Mouse (Mus musculus): ENCODE data around the gene Cit.
A peak's percentile ranks its signal among the peaks of the same experiment; 100 is the strongest.
"Not testable (repeated sequence)": the region's sequence is repeated elsewhere in the genome, so short reads cannot be mapped to it uniquely, and the experiment has no call there.

The Cit gene

DNA sequence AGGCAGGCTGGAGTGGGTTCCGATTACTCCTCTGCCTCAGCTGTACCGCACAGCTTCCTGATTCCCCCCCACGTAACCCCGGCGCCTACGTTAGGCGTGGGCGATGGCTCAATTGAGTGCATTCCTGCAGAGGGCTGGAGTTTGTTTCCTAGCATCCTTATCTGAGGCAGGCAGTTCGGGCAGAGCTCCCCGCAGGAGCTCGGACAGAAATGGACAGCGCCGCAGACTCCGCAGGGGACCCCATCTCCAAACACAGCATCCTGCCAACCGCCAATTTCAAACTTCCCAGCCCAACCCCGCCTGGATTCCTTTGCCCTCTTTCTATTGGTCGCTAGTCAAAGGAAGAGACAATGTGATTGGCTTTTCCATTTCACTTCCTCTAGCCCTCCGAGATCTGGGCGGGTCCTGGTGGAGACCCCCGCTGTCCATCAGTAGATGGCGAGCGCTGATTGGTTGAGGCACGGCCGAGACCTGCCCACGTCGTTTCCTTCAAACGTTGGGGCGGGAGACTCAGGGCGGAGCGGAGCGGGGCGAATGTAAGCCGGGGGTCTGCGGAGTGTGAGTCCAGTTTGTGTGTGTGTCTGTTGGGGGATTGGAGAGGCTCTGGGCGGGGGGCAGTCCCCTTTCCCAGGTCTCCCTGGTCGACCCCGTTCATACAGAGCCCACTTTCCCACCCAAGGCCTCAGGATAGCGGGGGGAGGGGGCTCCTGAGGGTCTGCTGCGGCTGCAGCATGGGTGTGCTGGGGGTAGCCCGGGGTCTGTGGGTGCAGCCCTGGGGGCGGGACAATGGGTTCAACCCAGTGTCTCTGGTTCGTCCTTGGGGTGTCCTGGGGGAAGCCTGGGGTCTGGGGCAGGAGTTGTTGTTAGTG lies at the start of gene Cit:
Cit (plus strand) TSS at position 513 of the 869 bp plus-strand sequence.
- DNase-seq (ENCODE audit: low spot score in 2 of 2) = peak; percentile 81 to 89

DNA sequence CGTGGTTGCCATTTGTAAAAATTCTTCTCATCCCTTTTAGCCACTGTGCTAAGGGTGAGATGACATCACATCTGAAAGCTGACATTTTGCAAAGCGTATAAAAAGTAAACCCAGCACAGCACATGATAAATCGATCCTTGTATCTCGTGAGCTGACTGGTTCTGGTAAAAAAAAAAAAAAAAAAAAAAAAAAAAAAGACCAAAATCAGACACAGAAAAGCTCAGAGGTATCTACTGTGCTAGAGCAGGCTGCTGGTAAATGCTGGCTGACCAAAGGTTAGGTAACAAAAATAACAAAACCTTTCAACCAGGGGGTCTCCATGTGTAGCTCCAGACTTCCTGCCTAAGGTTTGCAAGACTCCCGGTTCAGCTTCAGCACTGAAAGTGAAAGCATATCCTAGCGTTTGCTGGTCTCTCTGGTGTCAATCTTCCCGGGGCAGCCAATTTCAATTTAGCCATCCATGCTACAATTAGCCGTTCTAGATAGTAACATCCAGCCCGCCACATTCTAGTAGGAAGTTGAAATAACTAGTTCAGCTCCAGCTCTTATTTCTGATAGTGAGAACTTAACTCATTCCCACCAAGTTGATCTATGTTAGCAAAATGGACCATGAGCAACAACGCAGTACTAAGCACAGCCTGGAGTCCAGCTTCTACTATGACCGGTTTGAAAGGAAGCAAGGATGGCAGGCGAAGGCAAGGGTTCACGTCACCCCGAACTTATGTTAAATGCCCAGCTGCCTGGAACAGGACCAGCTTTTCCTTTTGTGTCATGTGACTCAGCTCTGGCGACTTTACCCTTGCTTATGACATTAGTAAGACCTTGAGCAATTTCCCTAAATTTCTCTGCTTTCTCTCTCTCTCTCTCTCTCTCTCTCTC lies 45.8 kb upstream of the Cit start:
- DNase-seq (ENCODE audit: low spot score in 2 of 2) = no peak

DNA sequence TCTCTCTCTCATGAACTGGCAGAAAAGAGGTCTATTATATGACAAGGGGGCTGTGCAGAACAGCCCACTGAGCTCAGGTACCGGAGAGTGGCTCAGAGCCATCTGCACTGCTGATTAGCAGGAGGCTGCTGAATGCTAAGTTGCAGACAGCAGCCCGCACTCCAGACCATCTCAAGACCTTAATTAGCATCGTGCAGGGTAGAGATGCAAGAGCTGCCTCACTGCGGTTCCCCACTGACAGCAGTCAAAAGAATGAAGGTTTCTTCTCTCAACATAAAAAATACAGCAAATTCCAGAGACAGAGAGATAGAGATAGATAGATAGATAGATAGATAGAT lies 45.2 kb upstream of the Cit start:
- DNase-seq (ENCODE audit: low spot score in 2 of 2) = no peak

DNA sequence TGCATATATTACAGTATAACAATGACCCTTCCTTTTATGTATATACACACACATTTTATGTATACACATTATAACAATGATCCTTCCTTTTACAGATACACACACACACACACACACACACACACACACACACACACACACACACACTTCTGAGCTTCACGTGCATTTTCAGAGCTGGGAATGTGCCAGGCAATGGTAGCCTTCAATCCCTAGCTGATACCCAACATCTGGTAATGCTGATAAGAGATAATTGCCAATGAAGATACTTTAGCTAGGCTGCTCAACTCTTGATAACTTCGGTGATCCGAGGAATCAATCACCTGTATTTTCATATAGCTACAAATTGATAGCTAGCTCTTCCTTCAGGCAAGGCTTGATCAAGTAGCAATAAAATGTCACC lies 32.8 kb upstream of the Cit start:
- DNase-seq (ENCODE audit: low spot score in 2 of 2) = no peak

DNA sequence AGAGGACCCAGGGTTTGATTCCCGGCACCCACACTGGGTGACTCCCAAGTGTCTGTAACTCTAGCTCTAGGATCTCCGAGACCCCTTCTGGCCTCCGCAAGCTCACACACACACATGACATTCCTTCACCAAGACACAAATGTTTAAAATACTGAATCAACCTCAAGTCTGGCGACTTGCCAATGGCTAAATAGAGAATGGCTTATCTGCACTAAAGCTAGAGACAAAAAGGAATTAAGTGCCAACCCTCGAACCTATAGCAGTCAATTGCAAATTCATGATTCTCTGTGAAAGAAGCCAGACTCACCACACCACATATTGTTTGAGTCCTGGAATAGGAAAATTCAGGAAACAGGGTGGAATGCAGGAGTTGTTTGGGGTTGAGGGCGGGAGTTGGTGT lies 28.1 kb upstream of the Cit start:
- no peak for DNase-seq (ENCODE audit: low spot score in 2 of 2)

DNA sequence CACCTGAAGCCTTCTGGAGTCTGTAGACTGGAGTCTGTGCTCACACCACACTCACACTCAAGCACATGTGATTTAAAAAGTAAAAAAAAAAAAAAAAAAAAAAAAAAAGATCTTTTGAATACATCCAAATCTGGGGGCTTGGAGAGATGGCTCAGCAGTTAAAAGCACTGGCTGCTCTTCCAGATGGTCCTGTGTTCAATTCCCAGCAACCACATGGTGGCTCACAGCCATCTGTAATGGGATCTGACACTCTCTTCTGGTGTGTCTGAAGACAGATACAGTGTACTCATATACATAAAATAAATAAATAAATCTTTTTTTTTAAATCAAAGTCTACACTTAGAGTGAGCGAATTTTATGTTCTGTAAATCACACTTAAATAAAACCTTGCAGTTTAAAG lies 27.4 kb upstream of the Cit start:
- DNase-seq (ENCODE audit: low spot score in 2 of 2) = not testable (repeated sequence)

DNA sequence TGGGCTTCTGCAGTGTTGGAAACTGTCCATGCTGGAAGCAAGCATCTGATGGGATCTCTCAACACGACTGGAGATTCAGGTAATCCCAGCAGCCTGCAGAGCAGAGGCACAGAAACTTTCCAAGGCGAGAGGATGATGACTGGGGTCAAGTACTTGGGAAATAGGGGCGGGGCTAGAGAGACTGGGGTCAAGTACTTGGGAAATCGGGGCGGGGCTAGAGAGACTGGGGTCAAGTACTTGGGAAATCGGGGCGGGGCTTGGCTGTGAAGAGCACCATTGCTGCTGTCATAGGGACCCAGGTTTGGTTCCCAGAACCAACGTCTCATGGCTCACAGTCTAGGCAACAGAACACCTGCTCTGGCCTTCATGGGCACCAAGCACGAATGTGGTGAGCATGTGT lies 25.1 kb upstream of the Cit start:
- no peak for DNase-seq (ENCODE audit: low spot score in 2 of 2)

DNA sequence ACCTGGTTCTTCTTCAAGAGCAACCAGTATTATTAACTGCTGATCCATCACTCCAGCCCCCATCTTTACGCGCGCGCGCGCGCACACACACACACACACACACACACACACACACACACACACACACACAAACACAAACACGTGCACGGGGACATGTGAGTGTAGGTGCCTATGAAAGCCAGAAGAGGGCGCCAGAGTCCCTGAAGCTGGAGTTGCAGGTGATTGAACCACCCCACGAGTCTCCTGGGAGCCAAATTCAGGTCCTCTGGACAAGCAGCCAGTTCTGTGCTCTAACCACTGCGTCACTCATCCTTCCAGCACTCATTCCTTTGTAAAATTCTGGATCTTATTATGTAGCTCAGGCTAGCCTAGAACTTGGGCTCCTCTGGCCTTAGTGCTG lies 23.9 kb upstream of the Cit start:
- DNase-seq (ENCODE audit: low spot score in 2 of 2) = no peak

DNA sequence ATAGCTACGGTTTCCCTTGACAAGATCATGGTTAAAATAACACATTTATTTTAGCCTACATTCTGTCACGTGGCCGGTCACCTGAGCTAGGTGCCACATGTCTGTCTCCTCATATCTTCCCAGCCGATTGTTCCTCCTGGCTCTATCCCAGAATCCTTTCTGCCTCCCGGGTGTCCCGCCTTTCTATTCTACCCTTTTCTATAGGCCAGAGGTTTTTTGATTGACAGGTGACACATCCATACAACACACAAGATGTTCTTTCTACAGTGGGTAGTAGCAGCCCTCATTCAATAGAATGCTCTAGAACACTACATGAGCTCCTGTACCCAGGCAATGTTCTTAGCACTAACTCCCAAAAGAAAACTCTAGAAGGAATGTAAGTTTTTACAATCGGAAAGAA lies 23.2 kb upstream of the Cit start:
- DNase-seq (ENCODE audit: low spot score in 2 of 2) = no peak

DNA sequence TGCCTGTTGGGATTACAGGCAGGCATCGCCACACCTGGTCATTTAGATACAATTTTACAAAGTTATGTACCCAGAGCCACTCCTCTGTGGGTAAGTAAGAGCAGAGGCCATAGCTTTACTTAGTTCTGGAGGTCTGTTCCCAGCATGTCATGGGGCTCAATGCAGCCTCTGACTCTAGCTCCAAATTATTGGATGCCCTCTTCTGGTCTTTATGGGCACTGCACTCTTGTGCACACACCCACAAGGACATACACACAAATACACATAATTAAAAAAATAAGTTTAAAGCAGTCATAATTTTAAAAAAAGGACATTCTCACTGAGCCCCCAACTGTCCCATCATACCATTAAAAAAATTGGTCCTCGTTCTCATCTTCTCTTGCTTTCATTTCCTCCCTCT lies 12.3 kb upstream of the Cit start:
- DNase-seq (ENCODE audit: low spot score in 2 of 2) = no peak

DNA sequence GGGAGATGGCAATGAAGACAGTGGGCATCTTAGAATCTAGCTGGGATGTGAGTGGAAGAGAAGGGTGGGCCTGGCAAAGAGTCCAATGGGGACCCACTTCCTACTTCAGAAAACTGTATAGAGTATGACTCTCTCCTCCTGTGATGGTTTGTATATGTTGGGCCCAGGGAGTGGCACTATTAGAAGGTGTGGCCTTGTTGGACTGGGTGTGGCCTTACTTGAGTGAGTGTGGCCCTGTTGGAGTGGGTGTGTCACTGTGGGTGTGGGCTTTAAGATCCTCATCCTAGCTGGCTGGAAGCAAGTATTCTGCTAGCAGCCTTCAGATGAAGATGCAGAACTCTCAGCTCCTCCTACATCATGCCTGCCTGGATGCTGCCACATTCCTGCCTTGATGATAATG lies 11.3 kb upstream of the Cit start:
- not testable (repeated sequence) for DNase-seq (ENCODE audit: low spot score in 2 of 2)

DNA sequence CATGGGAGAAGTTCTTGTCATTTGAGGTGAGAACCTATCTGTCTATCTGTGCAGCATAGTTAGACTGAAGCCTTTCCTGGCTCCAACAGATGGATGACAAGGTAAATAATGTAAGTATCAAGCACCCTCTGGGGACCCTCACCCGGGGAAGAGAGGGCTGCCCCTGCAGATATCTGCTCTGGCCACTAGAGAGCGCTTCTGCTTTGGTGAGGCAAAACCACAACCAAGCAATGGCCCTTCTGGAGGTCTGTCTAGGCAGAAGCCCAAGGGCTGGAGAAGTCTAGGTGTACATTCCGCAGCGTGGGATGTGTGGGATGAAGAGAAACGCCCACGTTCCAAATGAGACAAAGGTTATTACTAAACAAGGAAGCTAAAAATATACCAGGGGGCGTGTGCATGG lies 9.8 kb upstream of the Cit start:
- DNase-seq (ENCODE audit: low spot score in 2 of 2) = no peak

DNA sequence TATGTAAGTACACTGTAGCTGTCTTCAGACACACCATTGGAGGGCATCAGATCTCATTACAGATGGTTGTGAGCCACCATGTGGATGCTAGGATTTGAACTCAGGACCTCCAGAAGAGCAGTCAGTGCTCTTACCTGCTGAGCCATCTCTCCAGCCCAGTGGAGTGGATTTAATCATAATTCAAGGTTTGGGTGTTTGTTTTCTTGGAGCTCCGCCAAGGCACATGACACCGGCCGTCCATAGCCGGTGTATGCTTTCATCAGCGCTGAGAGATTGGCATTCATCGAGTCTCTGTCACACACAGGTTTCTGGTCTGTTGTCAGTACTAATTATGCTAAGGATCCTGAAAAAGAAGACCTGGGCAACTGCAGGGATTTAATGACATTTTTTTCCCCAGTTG lies 7.0 kb upstream of the Cit start:
- no peak for DNase-seq (ENCODE audit: low spot score in 2 of 2)

DNA sequence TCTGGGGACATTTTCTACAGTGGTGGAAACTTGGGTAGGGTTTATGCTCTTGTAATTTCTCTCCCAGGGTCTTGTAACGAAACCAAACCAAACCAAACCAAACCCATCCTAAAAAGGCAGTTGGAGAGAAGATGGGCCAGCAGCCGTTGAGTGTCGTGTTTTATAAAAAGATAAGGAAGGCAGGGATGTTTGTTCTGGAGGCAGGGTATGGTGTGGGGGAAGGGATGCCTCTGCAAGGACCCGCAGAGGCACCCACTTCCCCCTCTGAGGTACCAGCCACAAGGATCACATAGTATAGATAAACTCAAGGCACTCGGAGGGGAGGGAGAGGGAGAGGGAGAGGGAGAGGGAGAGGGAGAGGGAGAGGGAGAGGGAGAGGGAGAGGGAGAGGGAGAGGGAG lies 4.6 kb upstream of the Cit start:
- DNase-seq (ENCODE audit: low spot score in 2 of 2) = no peak

DNA sequence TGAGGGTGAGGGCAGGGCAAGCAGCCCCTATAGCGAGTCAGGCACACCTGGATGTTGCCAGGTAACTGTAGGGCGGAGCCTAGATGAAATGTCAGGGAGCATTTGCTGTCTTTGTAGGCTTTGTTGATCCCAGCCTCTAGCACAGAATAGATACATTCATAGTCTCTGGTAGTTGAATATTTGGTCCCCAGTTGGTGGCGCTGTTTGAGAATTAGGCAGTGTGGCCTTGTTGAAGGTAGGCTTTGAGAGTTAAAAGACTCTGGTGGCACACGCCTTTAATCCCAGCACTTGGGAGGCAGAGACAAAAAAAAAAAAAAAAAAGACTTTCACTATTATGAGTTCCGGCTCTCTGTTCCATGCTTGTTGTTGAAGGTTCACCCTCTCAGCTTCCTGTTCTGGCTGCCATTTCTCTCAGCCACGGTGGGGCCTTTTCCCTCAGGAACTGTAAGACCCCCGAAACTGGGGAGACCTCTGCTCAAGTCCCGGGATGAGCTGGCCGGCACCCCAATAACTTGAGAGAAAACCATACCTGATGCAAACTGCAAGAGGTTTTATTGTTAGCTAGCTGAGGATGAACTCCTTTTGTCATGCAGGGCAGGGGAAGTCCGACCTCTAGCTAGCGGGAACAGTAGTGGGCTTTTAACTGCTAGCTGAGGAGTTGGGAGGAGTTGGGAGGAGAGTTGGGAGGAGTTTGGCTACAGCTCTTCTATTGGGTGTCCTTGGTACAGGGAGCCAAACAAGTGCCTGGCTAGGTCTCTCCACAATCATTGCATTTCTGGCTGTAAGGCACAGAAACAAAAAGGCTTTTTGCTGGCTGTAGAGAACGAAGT lies 3.9 kb upstream of the Cit start:
- no peak for DNase-seq (ENCODE audit: low spot score in 2 of 2)

DNA sequence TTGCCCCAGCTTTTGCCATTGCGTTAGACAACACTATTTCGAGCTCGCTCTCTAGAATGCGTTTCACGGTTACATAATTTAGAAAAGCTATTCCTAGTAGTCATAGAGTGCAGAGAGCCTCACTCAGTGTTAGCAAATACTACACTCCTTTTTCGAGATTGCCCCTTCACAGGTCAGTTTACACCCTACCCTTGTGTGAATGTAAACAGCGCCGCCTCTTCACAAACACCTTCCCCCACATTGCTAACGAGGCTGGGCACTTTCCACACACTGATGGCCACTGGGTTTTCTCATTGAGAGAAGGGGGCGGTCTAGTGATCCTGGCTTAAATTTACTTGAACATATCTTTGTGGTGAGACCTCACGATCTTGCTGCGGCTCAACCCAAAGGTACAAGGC lies 711 bp upstream of the Cit start:
- DNase-seq (ENCODE audit: low spot score in 2 of 2) = no peak

DNA sequence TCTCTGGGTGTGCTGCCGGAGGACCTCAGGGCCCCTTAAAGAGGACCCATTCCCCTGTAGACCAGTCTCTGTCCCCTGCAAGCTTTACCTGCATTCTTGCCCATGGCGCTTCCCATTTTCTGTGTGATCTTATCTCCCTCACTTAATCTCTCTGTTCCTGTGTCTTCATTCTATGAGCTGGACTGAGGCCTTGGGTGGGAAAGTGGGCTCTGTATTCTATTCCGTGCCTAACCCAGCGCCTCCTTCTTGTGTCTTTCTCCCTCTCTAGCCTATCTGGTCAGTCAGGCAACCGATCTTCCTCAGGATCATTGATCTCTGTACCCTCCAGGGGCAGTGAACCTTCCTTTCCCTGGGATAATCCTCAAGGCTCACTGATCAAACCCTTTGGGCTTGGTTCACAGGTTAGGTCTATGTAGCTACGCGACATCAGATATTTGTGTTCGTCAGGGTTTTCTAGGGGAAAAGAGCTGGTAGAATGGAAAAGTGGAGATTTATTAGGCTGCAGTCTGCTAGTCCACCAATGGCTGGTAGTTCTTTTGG lies 627 bp downstream of the Cit start:
- no peak for DNase-seq (ENCODE audit: low spot score in 2 of 2)

DNA sequence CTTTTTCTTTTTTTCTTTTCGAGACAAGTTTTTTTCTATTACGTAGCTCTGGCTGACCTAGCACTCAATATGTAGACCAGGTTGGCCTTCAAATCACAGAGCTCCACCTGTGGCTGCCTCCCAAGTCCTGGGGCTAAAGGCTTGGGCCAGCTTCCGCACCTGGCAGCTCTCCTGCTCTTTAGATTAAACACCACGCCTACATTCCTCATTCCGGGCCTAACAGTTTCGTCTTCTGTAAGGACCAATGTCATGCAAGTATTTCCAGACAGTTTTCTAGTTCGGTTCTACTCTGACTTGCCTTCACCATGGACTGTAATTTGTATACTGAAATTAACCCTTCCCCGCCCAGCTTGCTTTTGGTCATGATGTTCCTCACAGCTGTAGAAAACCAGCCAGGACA lies 2.1 kb downstream of the Cit start:
- no peak for DNase-seq (ENCODE audit: low spot score in 2 of 2)

DNA sequence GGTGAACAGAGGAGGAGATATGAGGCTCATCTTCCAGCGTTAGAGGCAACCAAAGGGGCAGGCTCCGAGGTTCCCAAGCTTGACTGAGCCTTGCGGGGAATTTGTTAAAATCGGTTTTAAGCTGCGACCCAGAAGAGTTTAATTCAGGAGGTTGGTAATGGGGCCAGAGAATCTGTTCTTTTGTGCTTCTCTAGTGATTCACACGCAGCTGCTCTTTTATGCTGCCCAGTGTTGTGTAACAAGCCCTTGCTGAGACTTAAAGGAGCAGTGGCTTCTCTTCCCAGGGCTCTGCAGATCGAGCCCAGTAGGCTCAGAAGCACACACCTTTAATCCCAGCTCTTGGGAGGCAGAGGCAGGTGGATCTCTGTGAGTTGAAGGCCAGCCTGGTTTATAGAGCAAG lies 3.4 kb downstream of the Cit start:
- DNase-seq (ENCODE audit: low spot score in 2 of 2) = no peak

DNA sequence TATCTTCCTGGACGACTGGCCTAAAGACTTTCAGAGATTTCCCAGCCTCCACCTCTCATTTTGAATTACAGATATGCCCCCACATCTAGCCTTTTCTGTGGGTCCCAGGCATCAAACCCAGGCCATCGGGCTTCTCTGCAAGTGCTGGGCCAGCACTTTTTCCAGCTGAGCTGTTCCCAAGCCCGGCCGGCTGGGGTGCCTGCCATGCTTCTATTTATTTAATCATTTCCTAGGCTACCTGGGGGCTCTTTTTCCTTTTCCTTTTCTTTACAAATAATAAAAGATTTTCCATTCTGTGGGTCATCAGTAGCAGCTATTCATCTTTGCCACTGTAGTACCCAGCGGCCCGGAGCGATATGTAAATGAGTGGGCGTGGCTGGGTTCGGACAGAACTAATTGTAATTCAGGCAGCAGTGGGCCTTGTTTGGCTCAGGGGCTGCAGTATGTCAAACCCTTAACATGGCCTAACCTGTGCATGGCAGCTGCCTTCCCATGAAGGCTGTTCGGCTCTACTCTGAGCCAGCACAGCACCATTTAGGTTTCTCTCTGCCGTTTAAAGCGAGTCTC lies 4.3 kb downstream of the Cit start:
- no peak for DNase-seq (ENCODE audit: low spot score in 2 of 2)

DNA sequence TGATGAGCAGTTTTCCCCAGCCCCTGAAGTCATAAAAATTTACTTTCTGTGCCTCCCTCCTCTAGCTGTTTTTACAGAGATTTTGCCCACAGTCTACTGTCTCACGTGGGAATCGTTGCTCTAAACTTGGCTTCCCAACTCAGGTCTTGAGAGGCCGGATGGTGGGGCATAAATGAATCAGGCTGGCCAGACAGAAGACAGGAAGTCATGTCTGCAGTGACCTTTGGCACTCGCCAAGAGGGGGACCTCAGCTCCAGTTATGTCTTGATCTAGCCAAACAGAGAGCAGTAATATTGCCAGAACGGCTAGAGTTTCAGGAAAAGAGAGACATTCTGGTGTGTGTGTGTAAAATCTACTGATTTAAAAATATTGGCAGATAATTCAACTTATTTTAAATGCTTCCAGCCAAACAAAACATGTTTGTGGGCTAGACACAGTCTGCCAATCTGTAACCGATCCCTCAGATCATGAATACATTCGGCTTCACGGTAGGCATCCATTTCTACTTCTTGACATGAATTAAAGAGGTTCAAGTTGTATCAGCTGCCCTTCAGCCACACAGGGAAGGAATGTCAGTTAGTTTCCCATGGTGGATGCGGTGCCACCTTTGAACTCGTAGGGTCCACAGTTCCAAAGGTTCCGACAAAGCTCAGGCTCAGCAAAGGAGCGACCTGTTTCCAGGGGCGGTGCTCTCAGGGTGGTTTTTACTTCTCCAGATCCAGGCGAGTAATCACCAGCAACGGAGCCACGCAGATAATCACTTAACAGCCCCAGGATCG lies 5.4 kb downstream of the Cit start:
- no peak for DNase-seq (ENCODE audit: low spot score in 2 of 2)

Data from right cerebral cortex, postnatal 36 days (tissue).